In genomic region chr14:23492581-23493360, GRCm38 (mm10) we compare ENCODE assay signal across 14 mouse cellular contexts.
DNase-seq lines count a peak whose midpoint lies in the region; ATAC-seq lines count a peak whose summit lies in the region.
"Had no signal": no experiment of that assay in that cellular context is flagged by ENCODE, and none has a peak within 500 bp of the region (broad histone marks: within the 10 kb centered on the region; RNA-seq: fewer than 3 reads in every experiment).

No protein-coding gene starts in this region.

- H3K27me3 ChIP-seq in kidney, embryonic 15.5 days: no peaks in the 10 kb centered on the region
- H3K27me3 ChIP-seq: CH12.LX; limb, embryonic 13.5 days; midbrain, embryonic 13.5 days had no signal

- peak overlapping the region; percentile 74 for H3K27ac ChIP-seq in kidney, embryonic 15.5 days
- H3K27ac ChIP-seq: macrophage; midbrain, embryonic 13.5 days had no signal

- H3K4me3 ChIP-seq in kidney, embryonic 15.5 days (replicated peaks): no peak overlapping the region
- H3K4me3 ChIP-seq: limb, embryonic 13.5 days; midbrain, embryonic 13.5 days had no signal

- H3K36me3 ChIP-seq in kidney, embryonic 15.5 days: no peaks in the 10 kb centered on the region
- H3K36me3 ChIP-seq: limb, embryonic 13.5 days; midbrain, embryonic 13.5 days had no signal

- H3K4me1 ChIP-seq in kidney, embryonic 15.5 days: peaks cover 11% of the 10 kb centered on the region; the same call in 1 of the 2 replicates
- H3K4me1 ChIP-seq: midbrain, embryonic 13.5 days had no signal

- no peak for ATAC-seq in cerebellum, adult (ENCODE audit: insufficient number of reproducible peaks, low FRiP score, low TSS enrichment)
- no peak for ATAC-seq in kidney, embryonic 15.5 days (replicated peaks; ENCODE audit: low FRiP score)
- ATAC-seq: midbrain, embryonic 13.5 days had no signal

- no peak overlapping the region for H3K9ac ChIP-seq in kidney, embryonic 15.5 days
- H3K9ac ChIP-seq: limb, embryonic 13.5 days; midbrain, embryonic 13.5 days had no signal

- intact Hi-C loops in heart, postnatal 14 days (cut with DNase I): no loop called here

- H3K4me2 ChIP-seq in kidney, embryonic 15.5 days: no peak overlapping the region
- H3K4me2 ChIP-seq: limb, embryonic 13.5 days; midbrain, embryonic 13.5 days had no signal

- no peaks in the 10 kb centered on the region for H3K9me3 ChIP-seq in kidney, embryonic 15.5 days (replicated peaks)
- H3K9me3 ChIP-seq: limb, embryonic 13.5 days; midbrain, embryonic 13.5 days had no signal

- 89% methylated on average over 9 of the region's 9 CpGs for WGBS in kidney, embryonic 15.5 days

- DNase-seq in cerebellum, postnatal 10 days: peak; percentile 74 to 82
- DNase-seq in kidney, postnatal 4 days: no peak
- DNase-seq in NIH3T3 (ENCODE audit: low read depth): peak; percentile 5
- peak; percentile 10 to 21 for DNase-seq in heart, postnatal 14 days
- no peak for DNase-seq in layer of hippocampus, adult 9-11 months
- no peak for DNase-seq in right cerebral cortex, postnatal 10 days (ENCODE audit: low spot score in 2 of 2)
- DNase-seq: cerebellum, adult 8-10 months; embryo, embryonic 11 days had no signal

Comparison
In these comparisons a context has a peak if more than half of its experiments do, and no peak if none do; other contexts are left out.
1. DNase-seq: peak in cerebellum, postnatal 10 days (2 of 2), NIH3T3 (single experiment) and heart, postnatal 14 days (2 of 2); none in kidney, postnatal 4 days (0 of 2), layer of hippocampus, adult 9-11 months (single experiment) and right cerebral cortex, postnatal 10 days (0 of 2).